Mouse (Mus musculus) urinary bladder, postnatal 36 days (tissue): Measurements from ENCODE around the gene Ch25h.

Experiments
- DNase-seq, 2 experiments: peaks; one replicate each; pipeline ENCODE4 v3.0.0; 2022; ENCODE audit warnings: low spot score in 2 of 2, mixed read lengths in 1 of 2

Gene Ch25h

DNA sequence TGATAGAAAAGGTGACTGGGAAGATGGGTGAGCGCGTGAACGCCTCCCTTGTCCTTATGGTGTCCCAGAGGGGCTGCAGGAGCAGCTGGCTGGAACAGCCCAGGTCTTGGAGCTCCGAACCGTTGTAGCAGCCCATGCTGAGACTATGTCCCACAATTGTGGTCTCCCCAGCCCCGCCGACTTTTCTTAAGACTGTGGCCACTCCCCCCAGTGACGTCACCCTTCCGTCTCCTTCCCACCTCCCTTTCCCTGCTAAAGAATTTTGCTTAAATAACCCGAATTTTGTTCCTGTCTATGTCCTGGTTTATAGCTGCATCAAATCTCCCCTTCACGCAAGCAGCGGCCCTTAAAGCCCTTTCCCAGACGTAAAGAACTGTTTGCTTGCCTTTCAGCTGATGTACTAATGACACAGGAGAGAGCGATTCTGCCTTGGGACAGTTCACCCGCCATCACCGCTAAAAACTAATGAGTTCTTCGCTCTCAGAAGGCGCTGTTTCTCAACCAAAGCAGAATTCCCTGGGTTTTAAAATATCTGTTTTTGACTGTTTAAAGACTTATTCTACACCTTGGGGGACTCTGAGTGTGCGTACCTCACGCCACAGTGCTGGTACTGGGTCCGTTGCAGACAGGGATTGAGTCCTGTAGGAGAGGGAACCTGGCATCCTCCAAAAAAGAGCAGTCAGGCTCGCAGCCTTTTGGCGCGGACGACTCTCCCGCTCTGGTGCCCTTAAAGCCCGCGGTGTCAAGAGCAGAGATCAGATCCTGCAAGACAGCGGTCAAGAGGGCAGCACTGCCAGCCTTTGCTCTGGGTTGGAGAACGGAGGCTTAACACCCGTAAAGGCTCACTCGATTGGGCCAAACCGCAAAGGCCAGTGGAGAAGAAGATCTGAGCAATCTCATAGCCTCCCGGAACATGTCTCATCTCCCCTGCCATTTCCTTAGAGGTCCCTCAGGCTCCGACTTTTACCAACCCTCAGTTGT, at the start of gene Ch25h:
TSS of gene Ch25h (minus strand) at position 174 of the 981 bp plus-strand sequence.
- peak; percentile 18 to 38 for DNase-seq

DNA sequence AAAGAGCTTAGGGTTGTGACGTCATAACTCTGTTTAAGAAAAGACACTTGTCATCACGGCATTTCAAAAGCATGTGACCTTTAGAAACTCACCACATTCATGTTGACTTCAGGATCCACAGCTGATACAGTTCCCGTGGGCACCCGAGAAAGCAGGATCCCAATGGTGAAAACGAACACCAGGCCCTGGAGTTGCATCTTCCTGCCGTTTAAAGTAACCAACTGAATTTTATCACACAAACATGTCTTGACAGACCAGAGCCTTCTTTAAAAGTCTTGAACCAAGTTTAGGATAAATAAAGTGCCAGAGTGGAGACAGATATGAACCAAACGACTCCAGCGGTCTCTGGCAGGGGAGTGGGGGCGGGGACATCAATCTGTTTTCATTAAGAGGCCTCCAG, 49.7 kb upstream of the Ch25h start:
- no peak for DNase-seq

DNA sequence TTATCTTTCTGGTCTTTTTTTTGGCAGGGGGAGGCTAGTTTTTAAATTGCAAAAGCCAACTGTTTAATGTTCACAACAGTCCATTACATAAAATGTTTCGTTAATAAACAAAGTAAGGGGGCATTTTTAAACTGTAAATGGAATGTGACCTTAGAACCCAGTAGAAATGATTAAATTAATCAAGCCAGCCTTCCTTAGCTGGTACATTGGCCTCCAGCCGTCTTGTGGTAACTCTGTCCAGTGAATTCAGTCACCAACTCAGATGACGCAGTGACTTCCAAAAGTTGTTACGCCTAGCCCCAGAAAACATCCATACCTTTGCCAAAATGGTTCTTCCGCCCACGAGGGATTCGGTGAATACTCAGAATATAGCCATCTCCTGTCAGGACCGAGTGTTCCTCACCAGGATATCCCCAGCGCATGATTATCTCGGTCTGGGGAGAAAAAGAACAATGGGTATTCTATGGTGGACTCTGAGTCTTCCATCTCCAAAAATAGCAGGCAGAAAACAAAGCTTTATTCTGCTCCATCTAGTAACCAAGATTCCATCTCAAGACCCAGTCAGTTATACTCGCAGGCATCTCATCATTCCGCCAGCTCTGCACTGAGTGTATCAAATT, 48.3 kb upstream of the Ch25h start:
- DNase-seq, result no peak

DNA sequence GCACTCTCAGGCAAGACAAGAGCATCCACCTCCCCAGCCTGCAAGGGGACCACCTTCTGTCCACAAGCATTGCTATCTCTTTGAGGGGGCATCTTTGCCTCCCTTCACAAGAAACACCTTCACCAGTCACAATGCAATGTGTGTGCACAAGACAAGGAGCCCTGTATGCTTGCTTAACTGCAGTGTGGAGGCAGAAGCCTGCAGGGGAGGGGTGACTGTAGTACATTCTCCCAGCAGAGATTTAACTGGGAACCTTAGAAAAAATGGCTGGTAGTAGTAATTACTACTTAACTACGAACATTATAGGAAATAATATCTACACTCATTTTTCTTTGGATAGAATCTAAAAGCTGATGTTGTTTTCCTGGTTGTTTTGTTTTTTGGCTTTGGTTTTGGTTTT, 47.0 kb upstream of the Ch25h start:
- no peak for DNase-seq

DNA sequence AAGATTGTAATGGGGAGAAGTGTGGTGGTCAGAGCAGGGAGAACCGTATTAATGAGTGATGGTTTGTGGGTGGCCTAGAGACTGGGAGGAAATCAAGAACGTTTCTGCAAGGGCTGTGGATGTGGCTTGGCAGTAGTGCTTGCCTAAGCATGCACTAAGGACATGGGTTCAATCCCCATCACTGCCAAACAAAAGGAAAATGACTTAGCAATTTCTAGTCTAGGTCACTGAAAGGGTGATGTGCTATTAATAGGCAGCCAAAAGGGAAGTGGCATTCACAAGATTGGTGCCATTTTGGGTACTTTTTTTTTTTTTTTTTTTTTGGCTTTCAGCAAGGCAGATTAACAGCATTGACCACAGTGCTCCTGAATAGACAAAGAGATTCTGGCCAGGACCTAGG, 46.4 kb upstream of the Ch25h start:
- no peak for DNase-seq

DNA sequence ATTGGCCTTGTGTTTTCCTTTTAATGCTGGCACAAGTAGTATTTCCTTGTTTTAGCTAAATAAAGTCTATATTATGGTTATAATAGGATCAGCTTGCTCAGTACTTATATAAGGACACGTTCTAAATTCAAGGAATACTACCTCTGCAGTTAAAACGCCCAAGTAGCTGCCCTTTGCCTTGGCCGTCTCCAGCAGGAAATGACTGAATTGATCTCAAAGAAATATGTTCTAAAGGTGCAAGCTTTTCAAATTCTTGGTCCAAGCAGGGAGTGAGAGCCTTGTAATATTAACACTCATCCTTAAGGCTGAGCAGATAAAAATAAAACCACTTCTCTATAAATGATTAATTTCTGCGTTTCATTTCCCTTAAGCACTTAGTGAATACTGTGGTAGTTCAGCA, 45.1 kb upstream of the Ch25h start:
- no peak for DNase-seq

DNA sequence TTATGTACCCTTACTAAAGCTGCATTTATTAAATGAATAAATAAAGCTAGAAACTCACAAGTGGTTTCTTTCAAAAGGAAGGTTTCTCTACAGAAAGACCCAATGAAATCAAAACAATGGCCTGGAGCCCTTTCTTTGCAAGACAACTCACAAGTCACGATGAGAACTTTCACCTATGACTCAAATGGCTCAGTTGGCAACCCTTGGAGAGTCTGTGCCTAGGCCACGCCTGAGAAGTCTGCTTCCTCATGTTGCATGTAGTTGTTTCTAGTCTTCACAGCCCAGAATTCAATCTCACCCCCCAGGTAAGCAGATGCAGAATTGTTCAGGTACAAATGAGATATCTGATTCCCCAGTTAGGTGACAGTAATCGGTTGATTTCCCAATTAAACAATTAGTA, 44.7 kb upstream of the Ch25h start:
- DNase-seq, result no peak

DNA sequence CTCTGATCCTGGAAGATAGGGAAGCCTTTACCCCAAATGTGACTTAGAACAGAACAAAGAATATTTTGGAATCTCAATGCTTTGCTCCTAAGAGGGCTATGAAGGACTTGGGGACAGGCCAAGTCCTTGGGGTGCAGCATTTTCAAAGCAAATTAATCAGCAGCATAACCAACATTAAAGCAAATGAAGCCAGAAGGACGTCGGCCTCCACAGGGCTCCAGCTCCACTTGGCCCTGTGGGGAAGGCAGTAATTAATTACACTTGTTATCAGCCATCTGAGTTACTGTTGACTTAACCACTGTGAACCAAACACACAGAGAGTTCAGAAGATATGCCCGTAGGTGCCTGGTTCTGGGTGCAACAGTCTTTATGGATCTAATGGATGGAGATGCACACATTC, 43.8 kb upstream of the Ch25h start:
- no peak for DNase-seq

DNA sequence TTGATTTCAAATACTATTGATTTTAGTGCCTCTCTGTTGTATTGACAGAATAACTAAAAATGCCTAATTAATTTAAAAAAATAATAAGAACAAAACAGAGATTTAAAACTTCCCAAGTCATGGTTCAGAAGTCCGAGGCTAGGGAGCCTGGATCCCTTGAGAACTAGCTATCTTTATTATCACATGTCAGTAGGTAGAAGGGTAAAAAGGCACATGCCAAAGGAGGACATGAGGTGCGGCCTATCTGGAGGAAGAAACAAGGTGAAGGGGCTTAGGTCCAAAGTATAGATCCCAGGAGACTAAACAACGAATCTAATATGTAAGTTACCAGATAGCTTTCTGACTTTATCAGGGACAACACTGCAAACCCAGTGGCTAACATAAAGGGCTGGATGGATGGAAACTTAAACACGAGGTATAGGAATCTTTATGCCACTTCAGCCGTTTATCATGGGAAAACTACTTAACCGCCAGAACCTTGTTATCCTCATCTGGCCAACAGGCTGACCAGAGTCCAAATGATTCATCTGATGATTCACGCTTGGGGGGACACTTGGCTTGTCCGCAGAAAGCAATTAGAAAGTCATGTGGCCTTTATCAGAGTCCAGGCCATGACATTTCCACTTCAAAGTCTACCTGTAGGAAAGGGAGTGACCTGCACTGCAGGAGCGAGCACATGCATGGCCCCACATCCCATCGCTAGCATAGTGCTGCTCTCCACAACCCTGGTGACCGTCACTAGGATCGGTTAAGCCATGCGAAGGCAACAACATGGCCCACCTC, 43.0 kb upstream of the Ch25h start:
- no peak for DNase-seq

DNA sequence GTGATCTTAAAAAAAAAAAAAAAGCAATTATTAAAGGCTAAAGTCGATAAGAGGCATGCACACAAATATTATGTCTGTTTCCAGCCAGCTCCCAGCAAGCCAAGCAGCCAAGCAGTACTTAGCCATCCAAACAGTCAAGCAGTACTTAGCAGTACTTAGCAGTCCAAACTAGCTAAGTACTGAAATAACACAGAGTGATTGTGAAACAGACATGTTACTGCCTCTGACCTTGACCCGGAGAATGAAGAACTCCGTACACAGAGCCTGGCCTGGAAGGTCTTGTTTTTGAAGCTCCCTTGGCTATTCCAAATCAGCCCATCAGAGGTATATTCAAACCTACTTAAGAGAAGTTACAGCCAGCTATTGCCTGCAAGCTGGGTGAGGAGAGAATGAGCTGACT, 42.2 kb upstream of the Ch25h start:
- no peak for DNase-seq

DNA sequence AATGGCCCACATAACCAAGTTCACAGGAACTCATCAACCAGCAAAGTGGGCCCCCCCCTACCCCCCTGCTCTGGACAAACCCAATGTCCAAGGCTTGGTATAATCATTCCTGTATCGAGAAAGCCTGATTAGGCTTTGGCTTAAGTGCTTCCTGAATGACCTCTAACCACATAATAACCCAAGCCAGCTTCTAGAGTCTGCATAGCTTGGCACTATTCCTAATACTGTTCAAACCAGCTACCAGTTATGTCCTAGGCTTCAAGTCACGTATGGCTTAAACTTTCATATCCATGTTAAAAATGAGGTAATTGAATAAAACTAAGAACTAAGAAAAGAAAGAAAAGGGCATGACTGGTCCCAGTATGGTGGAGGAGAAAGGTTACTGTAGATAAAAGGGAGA, 41.4 kb upstream of the Ch25h start:
- no peak for DNase-seq

DNA sequence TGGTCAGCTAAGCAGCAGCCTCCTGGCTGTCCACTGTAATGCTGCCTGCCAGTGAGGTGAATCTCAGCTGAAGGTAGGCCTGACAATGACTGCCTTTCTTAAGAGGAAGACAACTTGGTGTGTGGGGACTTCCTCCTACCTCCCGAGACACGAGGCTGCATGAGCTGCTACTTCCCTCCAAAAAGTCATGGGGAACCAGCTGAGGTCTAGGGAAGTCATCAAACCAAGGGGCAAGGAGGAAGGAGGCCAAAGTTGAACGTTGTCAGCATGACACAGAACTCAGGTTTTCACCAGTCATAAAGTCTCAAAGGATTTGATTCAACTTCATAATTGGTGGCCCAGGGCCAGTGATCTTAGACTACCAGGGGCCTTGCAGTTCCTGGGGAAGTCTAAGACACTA, 40.7 kb upstream of the Ch25h start:
- DNase-seq, result no peak

DNA sequence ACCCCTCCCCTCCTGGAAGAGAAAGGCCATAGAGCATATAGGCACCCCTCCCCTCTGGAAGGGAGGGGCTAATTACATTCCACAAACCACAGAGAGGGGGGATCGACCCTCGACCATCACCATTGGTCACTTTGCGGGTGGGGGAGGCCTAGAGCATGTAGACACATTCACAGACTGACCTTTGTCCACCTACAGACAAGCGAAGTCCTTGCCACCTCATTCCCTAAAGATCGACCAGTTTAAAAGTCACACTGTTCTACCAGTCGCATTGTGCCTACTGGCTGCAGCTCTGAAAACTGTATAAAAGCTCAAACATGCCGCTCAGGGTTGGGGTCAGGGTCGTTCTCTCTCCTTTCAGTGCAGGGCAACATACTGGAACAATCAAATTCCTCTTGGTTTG, 36.6 kb upstream of the Ch25h start:
- DNase-seq, result no peak

DNA sequence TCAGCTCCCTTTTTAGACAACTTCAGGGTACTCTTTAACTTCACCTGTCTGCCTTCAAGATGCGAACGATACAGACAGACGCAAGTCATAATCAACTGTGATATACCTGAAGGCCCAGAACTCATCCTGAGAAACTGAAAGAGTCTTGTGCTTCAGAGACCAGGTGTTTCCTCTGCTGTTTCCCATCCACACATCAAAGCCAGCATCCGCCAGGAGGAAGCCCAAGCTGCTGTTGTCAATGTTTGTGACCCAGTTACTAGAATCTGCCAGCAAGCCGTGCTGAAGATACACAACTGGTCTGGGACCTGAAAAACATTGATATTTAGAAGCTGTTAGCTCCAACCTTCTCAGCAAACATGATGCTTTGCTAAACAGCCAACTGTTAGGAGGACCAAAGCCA, 35.8 kb upstream of the Ch25h start:
- DNase-seq, result no peak

DNA sequence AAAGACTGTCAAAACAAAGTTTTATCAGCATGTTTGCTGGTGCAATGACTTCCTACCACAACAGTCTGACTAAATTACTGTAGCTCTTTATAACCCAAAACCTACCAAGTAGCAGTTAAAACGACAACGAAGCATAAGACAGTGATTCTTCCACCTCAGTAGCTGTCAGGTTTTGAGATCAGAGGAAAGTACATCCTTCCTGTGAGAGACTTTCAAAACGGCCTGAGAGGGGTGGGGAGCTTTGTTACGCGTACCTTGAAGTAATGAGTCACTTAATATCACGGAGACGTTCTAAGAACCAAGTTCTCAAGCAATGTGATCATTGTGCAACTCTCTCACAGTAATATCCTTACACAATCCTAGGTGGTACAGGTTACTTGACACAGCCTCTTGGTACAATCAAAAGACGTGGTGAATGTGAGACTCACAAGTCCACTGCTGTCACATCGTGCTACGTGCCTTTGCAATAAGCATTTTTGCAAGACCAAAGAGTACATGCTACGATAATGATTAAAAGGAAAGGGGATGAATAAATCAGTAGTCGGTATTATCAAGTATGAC, 30.3 kb upstream of the Ch25h start:
- no peak for DNase-seq

DNA sequence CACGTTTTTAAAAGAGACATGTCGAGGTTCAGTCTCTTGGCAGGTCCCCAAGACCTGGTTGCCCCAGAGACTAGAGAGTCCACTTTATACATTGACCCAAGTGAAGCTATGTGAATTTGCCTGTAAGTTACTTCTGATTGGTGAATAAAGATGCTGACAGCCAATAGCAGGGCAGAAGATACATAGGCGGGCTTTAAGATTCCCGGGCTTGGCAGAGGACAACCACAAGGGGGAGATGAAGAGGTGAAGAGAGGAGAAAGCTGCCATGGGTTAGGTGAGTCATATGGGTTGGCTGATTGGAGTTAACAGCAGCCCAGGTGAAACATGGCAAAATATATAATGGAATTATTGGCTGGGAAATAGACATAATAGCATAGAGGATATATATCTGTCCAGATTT, 25.8 kb upstream of the Ch25h start:
- peak; percentile 61 to 77 for DNase-seq

DNA sequence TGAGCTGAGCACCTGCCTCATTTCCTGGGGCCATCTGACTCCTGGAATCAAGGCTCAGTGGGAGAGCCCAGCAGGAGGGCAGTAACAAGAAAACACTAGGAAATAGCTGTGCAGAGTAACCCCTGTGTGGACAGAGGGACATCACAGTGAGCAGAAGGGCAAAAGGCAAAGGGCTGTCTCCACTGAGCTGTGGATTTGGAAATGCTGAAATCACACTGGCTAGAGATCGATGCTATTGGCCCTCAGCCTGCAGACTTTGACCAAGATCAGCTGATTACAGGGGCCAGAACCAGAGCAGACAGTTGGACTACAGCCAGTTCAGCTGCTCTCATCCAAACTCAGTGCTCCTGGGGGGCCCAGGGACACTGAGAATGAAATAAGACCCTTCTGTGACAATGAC, 21.4 kb upstream of the Ch25h start:
- DNase-seq, result no peak

DNA sequence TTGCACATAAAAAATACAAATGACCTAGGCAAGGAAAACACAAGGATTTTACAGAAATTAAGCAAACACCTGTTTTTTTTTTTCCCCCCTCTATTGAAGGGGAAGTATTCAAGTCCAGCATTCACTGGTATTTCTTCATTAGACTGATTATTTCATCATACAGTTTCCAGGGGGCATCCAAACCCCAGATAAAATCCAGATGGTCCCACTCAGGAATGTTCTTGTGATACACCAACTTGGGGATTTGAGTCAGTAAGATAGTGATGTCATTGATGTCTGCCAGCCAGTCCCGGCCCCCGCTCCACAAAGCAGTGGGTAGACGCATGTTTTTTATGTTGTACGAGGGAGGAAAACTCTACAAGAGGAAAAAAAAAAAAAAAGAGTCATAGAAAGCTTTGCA, 18.9 kb upstream of the Ch25h start:
- DNase-seq, result no peak

DNA sequence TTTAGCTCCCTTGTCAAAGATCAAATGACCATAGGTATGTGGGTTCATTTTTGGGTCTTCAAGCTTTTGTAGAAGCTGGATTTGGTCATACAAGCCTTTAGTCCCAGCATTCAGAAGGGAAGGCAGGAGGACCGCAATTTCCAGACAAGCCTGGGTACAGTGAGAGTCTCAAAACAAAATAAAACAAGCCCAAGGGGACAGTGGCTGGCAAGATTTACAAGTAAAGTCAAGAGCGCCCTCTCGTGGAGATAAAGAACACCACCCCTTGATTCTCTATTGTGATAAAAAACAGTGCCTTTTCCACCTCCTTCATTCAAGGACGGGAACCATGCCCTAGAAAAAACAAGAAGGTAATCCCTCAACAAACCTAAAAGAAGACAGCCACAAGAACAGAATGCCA, 8.6 kb upstream of the Ch25h start:
- DNase-seq, result peak; percentile 30 to 50

DNA sequence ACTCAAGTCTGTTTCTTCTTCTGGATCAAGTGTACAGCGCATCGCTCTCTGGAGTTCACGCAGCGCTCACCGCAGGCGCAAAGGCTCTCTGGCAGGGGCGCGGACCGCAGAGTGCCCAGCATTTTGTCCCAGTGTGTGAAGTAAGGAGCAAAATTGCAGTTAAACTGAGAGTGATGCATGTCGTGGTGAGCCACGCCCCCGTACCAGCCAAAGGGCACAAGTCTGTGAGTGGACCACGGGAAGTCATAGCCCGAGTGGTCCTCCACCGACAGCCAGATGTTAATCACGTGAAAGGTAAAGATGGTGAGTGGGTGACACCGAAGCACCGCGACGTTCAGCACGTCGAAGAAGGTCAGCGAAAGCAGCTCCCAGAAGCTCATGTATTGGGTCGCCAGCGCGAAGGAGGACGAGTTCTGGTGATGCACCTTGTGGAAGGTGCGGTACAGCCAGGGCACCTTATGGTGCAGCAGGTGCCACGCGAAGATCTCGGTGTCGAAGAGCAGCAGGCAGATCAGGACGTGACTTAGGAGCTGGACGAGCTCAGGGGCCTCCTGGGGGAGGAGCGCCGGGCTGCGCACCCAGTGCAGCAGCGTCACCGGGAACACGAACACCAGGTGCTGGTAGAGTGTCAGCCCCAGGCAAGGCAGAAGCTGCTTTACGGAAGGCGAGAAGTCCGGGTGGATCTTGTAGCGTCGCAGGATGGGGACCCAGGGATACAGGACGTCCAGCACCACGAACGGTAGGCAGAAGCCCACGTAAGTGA, 555 bp downstream of the Ch25h start:
- DNase-seq, result peak; percentile 2 to 10

DNA sequence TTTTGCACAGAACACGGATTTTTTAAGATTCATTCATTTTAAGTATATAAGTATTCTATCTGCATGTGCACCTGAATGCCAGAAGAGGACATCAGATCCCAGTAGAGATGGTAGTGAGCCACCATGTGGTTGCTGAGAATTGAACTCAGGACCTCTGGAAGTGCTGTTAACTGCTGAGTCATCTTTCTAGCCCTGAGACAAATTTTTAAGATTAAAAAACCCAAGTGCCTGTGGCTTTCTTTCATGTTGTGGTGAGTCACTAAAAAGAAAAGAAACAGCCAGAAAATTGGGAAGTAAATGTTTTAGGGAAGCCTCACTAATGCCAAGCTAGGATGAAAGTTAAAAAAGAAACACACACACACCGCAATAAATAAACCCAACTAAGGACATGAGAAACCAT, 3.3 kb downstream of the Ch25h start:
- DNase-seq, result no peak
